Mouse (Mus musculus) urinary bladder, postnatal 4 days (tissue): ENCODE data around the gene March9.
A peak's percentile ranks its signal among the peaks of the same experiment; 100 is the strongest.

Experiments
- DNase-seq, 2 experiments: peaks; one replicate each; pipeline ENCODE4 v3.0.0; 2021 to 2022; ENCODE audit warnings: low spot score in 2 of 2

Gene March9

DNA sequence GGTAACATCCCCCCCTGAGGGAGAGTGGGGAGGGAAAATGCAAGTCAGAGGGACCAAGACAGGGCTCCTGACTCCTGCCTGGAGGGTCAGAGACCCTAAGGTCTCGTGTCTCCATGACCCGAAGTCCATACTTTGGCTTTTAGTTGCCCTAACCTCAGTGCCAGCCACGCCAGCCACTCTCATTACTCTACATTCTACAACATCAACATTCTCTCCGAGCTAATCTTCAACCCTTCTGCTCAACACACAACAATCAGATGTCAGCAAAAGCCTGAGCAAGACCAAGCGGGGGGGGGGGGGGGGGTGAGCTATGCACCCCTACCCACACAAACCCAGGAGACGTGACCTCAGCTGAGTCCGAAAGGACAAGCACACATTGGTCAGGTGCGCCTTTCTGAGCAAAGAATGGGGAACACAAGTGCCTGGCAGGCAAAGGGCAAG is 26.7 kb downstream of the March9 start:
- no peak for DNase-seq

DNA sequence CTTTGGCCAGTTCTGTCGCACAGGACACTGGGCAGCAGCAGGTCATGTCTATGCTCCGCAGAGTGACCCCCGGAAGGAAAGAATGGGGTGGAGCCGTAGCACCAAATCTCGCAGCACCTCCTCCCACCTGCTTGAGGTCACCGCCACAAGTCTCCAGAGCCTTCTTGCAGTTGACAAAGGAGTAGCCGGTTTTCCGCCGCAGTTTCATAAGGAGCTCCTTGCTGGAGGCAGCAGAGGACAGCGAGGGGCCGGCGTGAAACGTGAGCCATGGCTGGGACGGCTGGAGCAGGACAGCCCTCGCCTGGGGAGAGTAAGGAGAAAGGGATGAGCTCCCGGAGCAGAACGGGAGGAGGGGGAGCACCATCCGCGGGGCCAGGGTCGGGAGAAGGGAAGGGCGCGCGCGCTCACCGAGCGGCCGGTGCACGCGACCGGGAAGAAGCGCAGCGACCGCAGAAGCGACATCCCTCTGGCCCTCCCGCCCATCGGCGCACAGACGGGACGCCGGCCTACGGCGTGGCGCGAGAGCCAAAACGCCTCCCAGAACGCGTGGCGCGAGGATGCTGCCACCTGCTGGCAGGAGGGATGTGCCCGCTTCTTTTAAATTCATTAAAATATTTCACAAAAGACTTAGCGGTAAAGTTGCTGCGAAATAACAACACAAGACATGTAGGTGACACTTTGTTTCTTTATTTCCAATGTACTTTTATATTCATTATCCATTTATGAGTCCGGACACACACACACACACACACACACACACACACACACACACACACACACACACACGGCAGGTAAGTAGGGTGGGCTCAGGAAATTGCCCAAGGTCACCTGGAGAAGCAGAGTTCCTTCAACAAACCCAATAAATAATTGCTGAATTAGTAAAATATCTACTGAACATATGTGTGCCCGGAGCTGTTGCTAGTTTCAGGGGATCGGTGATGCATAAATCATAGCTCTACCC is 29.4 kb downstream of the March9 start, which contains the start of gene Tsfm:
Tsfm (minus strand) TSS at position 505 of the 961 bp plus-strand sequence.
- DNase-seq, result peak; percentile 86 to 93

DNA sequence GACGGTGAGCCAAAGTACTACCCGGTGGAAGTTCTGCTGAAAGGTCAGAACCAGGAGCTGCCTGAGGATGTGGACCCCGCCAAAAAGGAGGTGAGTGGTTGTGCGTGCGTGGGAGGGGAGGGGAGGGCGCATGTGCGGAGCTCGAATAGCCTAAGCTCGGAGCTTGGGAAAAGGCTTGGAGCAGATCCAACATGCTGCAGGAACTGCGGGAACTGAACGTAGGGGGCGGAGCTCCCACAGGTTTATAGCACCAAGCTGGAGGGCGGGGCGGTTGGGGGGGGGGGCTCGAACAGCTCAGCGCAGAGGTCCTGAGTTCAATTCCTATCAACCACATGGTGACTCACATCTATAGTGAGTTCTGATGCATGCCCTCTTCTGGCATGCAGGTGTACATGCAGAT is 41.6 kb downstream of the March9 start:
- DNase-seq, result no peak

GRCm38 (mm10) chr10:127017071-127017470 is 42.9 kb downstream of the March9 start:
- no peak for DNase-seq

DNA sequence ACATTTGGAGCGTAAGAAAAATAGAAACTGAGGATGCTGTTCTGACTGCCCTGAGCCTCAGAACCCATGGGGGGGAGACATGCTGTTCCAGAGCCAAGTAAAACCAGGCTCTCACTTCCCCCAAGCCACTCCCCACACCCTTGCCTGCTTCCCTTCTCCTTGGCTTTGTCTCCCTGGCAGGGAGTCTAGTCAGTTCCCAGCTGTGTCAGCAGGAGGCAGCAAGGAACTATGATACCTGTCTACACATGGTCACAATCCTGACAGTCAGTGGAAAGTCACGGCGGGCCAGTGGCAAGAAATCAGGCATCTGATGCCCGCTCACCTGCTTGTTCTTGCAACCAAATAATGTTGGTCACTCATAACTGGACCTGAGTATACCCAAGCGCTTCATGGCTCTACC is 43.5 kb downstream of the March9 start:
- DNase-seq, result no peak
